Mouse (Mus musculus): ENCODE data around the gene Actl10. TPM values are rescaled to one million over a fixed set of nuclear protein-coding genes. Genes with fewer than 3 reads are reported as not detected.

Gene Actl10
- total and polyA plus RNA-seq, 3 experiments, result 0.35 to 0.79 TPM; not detected in 1

DNA sequence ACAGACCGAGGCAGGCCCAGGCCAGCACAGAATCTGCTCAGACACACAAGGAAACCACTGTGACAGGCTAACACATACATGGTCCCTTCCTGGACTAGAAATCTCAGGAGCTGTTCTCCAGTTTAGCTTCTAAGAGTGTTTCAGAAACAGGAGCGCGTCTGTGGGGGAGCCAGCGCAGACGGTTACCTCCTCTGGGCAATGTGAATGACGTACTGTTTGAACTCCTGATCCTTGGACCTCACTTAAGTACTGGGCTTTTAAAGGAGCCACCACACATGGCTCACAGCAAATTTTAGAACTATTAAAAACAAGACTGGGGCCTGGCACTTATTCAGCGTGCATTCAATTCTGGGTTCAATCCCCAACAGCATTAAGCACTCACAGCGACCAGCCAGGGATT is 15.1 kb downstream of the Actl10 start:
- H3K9me3 ChIP-seq (replicated peaks; ENCODE audit: insufficient read depth, low read length), result no peaks in the 10 kb centered on the region
- H3K4me3 ChIP-seq (ENCODE audit: control insufficient read depth in 1 of 2, insufficient read depth in 1 of 2, low read depth in 2 of 2, low read length in 2 of 2), result no peak overlapping the region
- H3K36me3 ChIP-seq (ENCODE audit: control insufficient read depth in 1 of 2, insufficient read depth in 2 of 2, low read length in 2 of 2), result peaks cover 6 to 22% of the 10 kb centered on the region in 2 experiments
- H3K4me1 ChIP-seq (ENCODE audit: control insufficient read depth in 1 of 2, insufficient read depth in 2 of 2, low read length in 2 of 2), result peaks cover 0 to 23% of the 10 kb centered on the region in 2 experiments; a peak in 3 of 4 replicates
- DNase-seq (ENCODE audit: low read depth, low spot score), result no peak
- H3K9ac ChIP-seq (ENCODE audit: control insufficient read depth, low read depth, low read length, poor library complexity, severe bottlenecking), result no peak overlapping the region
- H3K79me2 ChIP-seq (ENCODE audit: control insufficient read depth, insufficient read depth, low read length, poor library complexity), result peaks cover 32% of the 10 kb centered on the region
- no peaks in the 10 kb centered on the region for H3K27me3 ChIP-seq (ENCODE audit: control insufficient read depth in 1 of 2, insufficient read depth in 2 of 2, low read length in 2 of 2)
- no peak overlapping the region for H3K27ac ChIP-seq (ENCODE audit: control insufficient read depth, low read depth, low read length)
- no peak for TF ChIP-seq POLR2AphosphoS5 (IDR thresholded peaks at IDR 0.05; ENCODE audit: borderline replicate concordance, low read depth, low read length)
- TF ChIP-seq RCOR1 (IDR thresholded peaks at IDR 0.05; ENCODE audit: low read depth, low read length), result no peak
- 0 out of 4 replicates have a peak, but pooled peaks of 1 of the 2 experiments have one; percentile 25 for TF ChIP-seq POLR2A (IDR thresholded peaks at IDR 0.05; ENCODE audit: control insufficient read depth in 1 of 2, insufficient read depth in 1 of 2, low read depth in 1 of 2, low read length in 2 of 2, poor library complexity in 1 of 2)
- TF ChIP-seq E2F4 (IDR thresholded peaks at IDR 0.05; ENCODE audit: borderline replicate concordance, low read depth, low read length), result no peak

DNA sequence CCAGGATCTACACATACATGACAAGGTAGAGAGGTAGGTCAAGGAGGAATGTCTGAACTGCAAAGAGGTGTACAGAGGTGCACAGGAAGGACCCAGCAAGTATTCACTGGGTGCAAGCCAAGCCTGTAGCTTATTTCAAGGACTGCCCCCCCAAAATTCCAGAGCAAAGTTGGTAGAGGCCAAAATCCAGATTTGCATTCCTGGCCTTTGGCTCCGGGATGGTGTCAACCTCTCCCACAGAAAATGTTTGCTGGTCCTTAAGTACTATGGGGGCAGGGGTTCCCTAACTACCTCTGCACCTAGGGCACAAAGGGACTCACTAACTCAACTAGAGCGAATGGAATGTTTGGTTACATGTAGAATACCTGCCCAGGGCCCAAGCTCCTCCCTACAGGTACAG is 16.2 kb downstream of the Actl10 start:
- TF ChIP-seq MYB (IDR thresholded peaks at IDR 0.05; ENCODE audit: low read depth, low read length), result no peak
- TF ChIP-seq BHLHE40 (IDR thresholded peaks at IDR 0.05; ENCODE audit: borderline replicate concordance, low read depth, low read length), result no peak
- TF ChIP-seq MYC (IDR thresholded peaks at IDR 0.05; ENCODE audit: low read depth, low read length), result no peak
- TF ChIP-seq CHD2 (IDR thresholded peaks at IDR 0.05; ENCODE audit: low read length), result no peak
- TF ChIP-seq E2F4 (IDR thresholded peaks at IDR 0.05; ENCODE audit: borderline replicate concordance, low read depth, low read length), result no peak
- TF ChIP-seq ZKSCAN1 (IDR thresholded peaks at IDR 0.05; ENCODE audit: low read depth, low read length), result no peak
- no peak for TF ChIP-seq NELFE (IDR thresholded peaks at IDR 0.05; ENCODE audit: low read depth, low read length)
- TF ChIP-seq ZMIZ1 (IDR thresholded peaks at IDR 0.05; ENCODE audit: low read depth, low read length), result no peak
- no peak for TF ChIP-seq ZNF384 (IDR thresholded peaks at IDR 0.05; ENCODE audit: low read depth, low read length)
- TF ChIP-seq UBTF (IDR thresholded peaks at IDR 0.05; ENCODE audit: borderline replicate concordance, insufficient read depth, low read depth, low read length), result no peak
- TF ChIP-seq TCF12 (IDR thresholded peaks at IDR 0.05; ENCODE audit: low read depth, low read length), result no peak
- no peak for TF ChIP-seq SMC3 (IDR thresholded peaks at IDR 0.05; ENCODE audit: low read depth, low read length)
- no peak for TF ChIP-seq USF2 (IDR thresholded peaks at IDR 0.05; ENCODE audit: borderline replicate concordance in 1 of 2, insufficient read depth in 1 of 2, low read depth in 1 of 2, low read length in 2 of 2)
- TF ChIP-seq RCOR1 (IDR thresholded peaks at IDR 0.05; ENCODE audit: low read depth, low read length), result no peak
- TF ChIP-seq RAD21 (IDR thresholded peaks at IDR 0.05; ENCODE audit: low read depth, low read length), result no peak
- no peak for TF ChIP-seq ELF1 (IDR thresholded peaks at IDR 0.05; ENCODE audit: low read depth, low read length)
- TF ChIP-seq SIN3A (IDR thresholded peaks at IDR 0.05; ENCODE audit: low read length), result no peak
- no peak for TF ChIP-seq POLR2A (IDR thresholded peaks at IDR 0.05; ENCODE audit: control insufficient read depth in 1 of 2, insufficient read depth in 1 of 2, low read depth in 1 of 2, low read length in 2 of 2, poor library complexity in 1 of 2)
- Histone ChIP-seq H3K4me1 (ENCODE audit: control insufficient read depth in 1 of 2, insufficient read depth in 2 of 2, low read length in 2 of 2) (peaks cover 0 to 23% of the 10 kb centered on the region in 2 experiments; a peak in 3 of 4 replicates), H3K27me3 (ENCODE audit: control insufficient read depth in 1 of 2, insufficient read depth in 2 of 2, low read length in 2 of 2) (no peaks in the 10 kb centered on the region), H3K79me2 (ENCODE audit: control insufficient read depth, insufficient read depth, low read length, poor library complexity) (peaks cover 32% of the 10 kb centered on the region), H3K27ac (ENCODE audit: control insufficient read depth, low read depth, low read length) (peak overlapping the region; percentile 98), H3K4me3 (ENCODE audit: control insufficient read depth in 1 of 2, insufficient read depth in 1 of 2, low read depth in 2 of 2, low read length in 2 of 2) (peak overlapping the region; percentile 68 to 72), H3K9me3 (replicated peaks; ENCODE audit: insufficient read depth, low read length) (no peaks in the 10 kb centered on the region), H3K36me3 (ENCODE audit: control insufficient read depth in 1 of 2, insufficient read depth in 2 of 2, low read length in 2 of 2) (peaks cover 5 to 23% of the 10 kb centered on the region in 2 experiments), H3K9ac (ENCODE audit: control insufficient read depth, low read depth, low read length, poor library complexity, severe bottlenecking) (peak overlapping the region; percentile 86)
- DNase-seq (ENCODE audit: low read depth, low spot score), result no peak

Measured in MEL (cell line).